Mouse (Mus musculus): Measurements from ENCODE around the gene Gm20388. TPM values are rescaled to one million over a fixed set of nuclear protein-coding genes. Genes with fewer than 3 reads are reported as not detected.

The Gm20388 gene
- total RNA-seq, 2 experiments from 2014 or later = 8.8 TPM

GRCm38 (mm10) chr8:123858574-123858940, 3947.9 kb downstream of the Gm20388 start:
- DNase-seq (ENCODE audit: extremely low spot score in 1 of 2, low spot score in 1 of 2) = no peak

DNA sequence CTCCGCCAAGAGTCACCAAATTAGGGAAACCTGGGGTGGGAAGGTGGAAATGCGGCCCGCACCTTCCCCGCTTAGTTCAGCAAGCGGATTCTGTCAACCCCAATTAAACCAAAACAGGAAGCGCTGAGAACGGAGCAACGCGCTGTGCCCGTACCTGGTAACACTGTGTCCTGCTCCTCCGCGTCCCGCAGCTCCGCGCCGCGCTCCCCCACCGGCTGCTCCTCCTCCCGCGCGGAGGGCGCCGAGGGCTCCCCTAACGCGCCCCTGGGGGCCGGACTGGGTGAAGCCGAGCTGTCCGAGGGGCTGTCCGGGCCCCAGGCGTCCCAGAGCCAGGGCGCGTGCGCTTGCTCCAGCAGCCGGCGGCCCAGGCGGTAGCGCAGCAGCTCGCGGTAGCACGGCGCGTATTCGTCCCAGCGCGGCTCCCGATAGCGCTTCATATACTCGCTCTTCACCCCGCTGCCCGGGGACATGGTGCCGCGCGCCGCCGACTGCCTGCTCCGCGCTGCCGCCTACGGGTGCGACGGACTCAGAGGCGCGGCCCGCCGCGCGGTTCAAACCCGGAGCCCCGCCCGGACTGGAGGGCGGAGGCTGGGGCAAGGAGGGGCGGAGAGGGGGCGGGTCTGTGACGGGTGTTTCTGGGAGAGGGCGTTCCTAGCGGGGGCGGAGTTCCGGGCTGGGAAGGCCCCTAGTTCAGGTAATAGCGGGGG, 3948.5 kb downstream of the Gm20388 start:
- peak; percentile 79 to 85 for DNase-seq (ENCODE audit: extremely low spot score in 1 of 2, low spot score in 1 of 2)

DNA sequence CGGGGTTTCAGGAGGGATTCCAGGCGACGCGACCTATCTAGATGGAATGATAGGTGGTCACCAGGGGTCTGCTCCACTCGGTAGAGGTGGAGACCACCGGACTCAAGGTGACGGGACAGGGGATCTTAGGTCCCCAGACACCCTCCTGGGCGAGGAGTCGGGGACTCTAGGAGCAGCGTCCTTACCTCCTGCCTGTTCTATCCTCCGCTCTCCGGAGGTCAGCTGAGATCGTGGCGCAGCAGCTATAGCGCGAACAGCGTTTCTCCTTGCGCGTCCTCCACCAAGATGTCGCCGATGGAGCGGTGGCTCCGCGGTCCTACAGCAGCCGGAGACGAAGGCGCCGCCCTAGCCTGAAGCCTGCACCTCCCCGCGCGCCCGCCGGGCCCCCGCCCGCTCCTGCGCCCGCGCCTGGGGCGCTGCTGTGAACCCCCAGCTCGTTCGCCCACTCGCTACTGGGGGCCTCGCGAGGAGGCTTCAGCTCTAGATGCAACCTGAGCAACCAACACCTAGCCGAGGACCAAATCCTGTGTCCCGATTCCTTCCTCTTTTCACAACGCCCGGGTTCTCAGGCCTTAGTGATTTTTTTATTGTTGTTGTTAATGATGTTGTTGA, 3949.1 kb downstream of the Gm20388 start, which contains the start of gene Ccsap:
Gene Ccsap (minus strand): TSS at position 562 of the 612 bp plus-strand sequence.
- DNase-seq (ENCODE audit: extremely low spot score in 1 of 2, low spot score in 1 of 2) = peak; percentile 45 to 64

GRCm38 (mm10) chr8:123860386-123860785, 3949.7 kb downstream of the Gm20388 start:
- no peak for DNase-seq (ENCODE audit: extremely low spot score in 1 of 2, low spot score in 1 of 2)

GRCm38 (mm10) chr8:123865786-123866185, 3955.1 kb downstream of the Gm20388 start:
- no peak for DNase-seq (ENCODE audit: extremely low spot score in 1 of 2, low spot score in 1 of 2)

DNA sequence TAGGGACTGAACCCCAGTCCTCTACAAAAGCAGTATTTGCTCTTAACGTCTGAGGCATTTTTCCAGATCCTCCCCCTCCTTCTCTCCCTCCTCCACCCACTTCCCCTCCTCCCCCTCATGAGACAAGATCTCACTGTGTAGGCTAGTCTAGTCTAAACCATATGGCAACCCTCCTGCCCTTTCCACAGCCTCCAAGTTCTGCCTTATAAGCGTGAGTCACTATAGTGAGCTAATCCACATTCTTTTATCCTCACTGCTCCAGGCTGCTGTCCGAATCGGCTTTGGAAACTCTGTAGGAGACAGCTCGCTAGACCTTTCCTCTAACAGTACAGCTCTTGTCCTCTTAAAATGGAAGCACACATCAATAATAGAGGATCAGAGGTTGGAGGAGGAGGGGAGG, 3956.3 kb downstream of the Gm20388 start:
- no peak for DNase-seq (ENCODE audit: extremely low spot score in 1 of 2, low spot score in 1 of 2)

GRCm38 (mm10) chr8:123872048-123872447, 3961.4 kb downstream of the Gm20388 start:
- no peak for DNase-seq (ENCODE audit: extremely low spot score in 1 of 2, low spot score in 1 of 2)

- DNase-seq (ENCODE audit: extremely low spot score in 1 of 2, low spot score in 1 of 2) = no peak
Measured at GRCm38 (mm10) chr8:123873364-123873763, 3962.7 kb downstream of the Gm20388 start.

GRCm38 (mm10) chr8:123874324-123874723, 3963.7 kb downstream of the Gm20388 start:
- DNase-seq (ENCODE audit: extremely low spot score in 1 of 2, low spot score in 1 of 2) = no peak

DNA sequence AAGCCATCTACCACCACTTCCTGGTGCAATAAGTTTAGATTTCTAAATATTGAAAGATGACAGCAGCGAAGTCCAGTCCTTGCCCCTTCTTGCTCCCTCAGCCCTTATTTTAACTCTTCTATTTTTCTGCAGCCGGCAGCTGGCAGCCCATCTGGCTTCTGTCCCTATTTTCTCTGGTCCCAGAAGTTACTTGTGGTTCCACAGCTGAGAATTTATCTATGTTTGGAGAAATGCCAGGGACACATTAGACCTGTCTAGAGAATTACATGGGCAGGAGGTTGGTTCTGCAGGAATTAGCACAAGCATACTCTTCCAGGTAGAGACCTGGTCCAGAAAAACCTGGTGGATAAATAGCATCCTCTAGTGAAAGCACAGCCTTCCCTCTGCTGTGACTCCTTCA, 3967.2 kb downstream of the Gm20388 start:
- DNase-seq (ENCODE audit: extremely low spot score in 1 of 2, low spot score in 1 of 2) = no peak

DNA sequence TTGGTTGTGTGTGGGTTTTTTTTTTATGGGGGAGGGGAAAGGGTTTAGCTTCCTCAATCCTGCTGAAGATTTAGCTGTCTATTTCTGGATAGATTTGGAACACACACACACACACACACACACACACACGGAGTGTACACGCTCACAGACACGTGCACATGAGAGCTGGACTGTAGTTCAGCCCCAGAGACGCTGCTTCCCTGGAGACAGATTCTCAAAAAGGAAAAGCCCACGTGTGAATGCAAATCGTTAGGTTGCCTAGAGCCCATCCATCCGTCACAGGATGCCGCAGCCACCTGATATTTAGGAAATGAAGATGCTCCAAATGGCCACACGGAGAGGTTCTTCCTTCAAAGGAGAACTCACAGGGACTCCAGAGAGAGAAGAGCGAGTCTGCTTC, 3969.6 kb downstream of the Gm20388 start:
- DNase-seq (ENCODE audit: extremely low spot score in 1 of 2, low spot score in 1 of 2) = no peak

- no peak for DNase-seq (ENCODE audit: extremely low spot score in 1 of 2, low spot score in 1 of 2)
Measured at GRCm38 (mm10) chr8:123880821-123881350, 3970.2 kb downstream of the Gm20388 start.

DNA sequence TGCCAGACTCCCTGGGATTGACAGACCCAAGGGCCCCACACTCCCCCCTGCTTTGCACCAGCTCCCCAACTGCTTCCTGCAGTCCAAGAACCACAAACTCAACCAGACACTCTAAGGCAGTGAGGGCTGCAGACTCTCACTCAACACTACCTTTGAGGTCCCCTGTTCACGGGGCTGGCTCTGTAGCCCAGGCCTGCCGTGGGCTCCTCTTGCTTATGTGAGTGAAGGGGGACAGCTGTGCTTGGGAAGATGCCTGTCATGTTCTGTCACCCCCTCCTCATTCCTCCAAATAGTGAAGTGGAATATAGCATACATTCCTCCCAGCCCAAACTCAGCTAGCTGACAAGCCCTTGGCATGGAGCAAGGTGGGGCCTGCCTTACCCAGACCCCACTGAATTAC, 3971.8 kb downstream of the Gm20388 start:
- DNase-seq (ENCODE audit: extremely low spot score in 1 of 2, low spot score in 1 of 2) = no peak

GRCm38 (mm10) chr8:123883094-123883493, 3972.5 kb downstream of the Gm20388 start:
- no peak for DNase-seq (ENCODE audit: extremely low spot score in 1 of 2, low spot score in 1 of 2)

DNA sequence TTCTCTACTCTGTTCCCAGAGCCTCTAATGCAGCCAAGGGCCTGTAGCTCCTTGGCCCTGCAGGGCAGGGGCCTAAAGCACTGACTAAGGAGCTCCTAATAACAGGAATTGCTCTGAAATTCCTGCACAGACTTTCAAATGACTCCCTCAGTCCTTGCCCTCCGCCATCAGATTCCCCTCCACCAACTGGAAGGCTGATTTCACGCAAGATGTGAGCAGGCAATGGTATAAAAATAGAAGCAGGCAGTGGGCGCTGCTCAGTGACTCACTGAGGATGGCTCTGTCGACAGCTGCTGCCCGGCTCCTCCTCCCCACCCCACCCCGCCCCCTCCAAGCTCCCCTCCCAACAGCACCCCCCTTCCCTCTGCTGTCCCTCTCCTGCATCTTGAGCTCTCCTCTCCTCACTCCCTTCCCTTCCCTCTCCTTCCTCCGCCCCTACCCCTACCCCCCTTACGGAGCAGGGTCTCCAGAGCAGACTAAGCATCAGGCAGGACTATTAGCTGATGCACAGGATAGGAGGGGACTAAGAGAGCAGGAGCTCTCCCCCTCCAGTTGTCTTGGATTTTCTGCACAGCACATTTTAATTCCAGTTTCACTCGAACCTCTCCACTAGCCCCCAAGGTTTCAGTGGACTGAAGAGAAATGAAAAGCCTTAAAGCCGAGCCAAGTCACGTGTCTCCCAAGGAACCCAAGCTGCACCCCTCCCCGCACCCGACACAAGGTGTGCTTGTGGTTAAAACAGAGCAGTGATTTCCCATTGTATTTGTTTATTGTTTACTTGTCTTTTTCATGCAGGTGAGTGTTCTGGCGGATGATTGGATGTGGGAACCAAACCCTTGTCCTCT, 3974.3 kb downstream of the Gm20388 start:
- DNase-seq (ENCODE audit: extremely low spot score in 1 of 2, low spot score in 1 of 2) = peak in 1 of 2 experiments; percentile 52

- DNase-seq (ENCODE audit: extremely low spot score in 1 of 2, low spot score in 1 of 2) = no peak
Measured at GRCm38 (mm10) chr8:123887163-123887562, 3976.5 kb downstream of the Gm20388 start.

GRCm38 (mm10) chr8:123887956-123888355, 3977.3 kb downstream of the Gm20388 start:
- no peak for DNase-seq (ENCODE audit: extremely low spot score in 1 of 2, low spot score in 1 of 2)

GRCm38 (mm10) chr8:123889797-123890196, 3979.2 kb downstream of the Gm20388 start:
- DNase-seq (ENCODE audit: extremely low spot score in 1 of 2, low spot score in 1 of 2) = no peak

DNA sequence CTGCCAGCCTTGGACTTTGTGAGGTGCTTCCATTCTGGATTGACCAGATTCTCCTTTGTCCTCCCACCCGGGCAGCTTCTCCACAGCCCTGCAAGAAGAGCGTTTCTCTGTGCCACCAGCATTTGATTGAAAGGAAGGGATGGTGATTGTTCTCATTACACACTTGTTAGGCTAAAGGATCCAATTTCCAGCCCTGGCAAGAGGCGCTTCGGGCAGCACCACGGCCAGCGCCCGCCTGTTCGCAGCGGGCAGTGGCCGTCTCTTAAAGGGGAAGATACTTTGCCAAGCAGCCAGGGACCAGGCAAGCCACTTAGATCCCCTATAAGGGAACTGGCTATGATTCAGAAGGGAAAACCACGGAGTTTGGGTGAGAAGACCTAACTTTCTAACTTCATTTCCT, 3980.6 kb downstream of the Gm20388 start:
- peak in 1 of 2 experiments; percentile 46 for DNase-seq (ENCODE audit: extremely low spot score in 1 of 2, low spot score in 1 of 2)

GRCm38 (mm10) chr8:123891883-123892585, 3981.4 kb downstream of the Gm20388 start:
- DNase-seq (ENCODE audit: extremely low spot score in 1 of 2, low spot score in 1 of 2) = peak; percentile 64 to 76
